Mouse (Mus musculus) activated CD4-positive, CD25-positive, alpha-beta regulatory T cell, adult 4 months (primary cell): ENCODE measurements around the gene Nxf3. TPM values are rescaled to one million over a fixed set of nuclear protein-coding genes. Genes with fewer than 3 reads are reported as not detected.

Source experiments
- polyA plus RNA-seq, 2 experiments: library from polyadenylated mRNA; unstranded; fragments of 100-300 nt; shearing (Covaris generic); gene quantifications; one replicate each; pipeline ENCODE4 v1.2.1; 2017

The Nxf3 gene
- polyA plus RNA-seq, 2 experiments from 2014 or later, result not detected

Other genes starting within 250 kb of the Nxf3 start
- 1 to 10 TPM; 2.6 to 4.4 TPM for gene Gprasp2, start 246.2 kb downstream of the Nxf3 start, polyA plus RNA-seq
- 1 to 10 TPM; 5.1 to 6.0 TPM for gene Arxes2, start 91.4 kb downstream of the Nxf3 start, polyA plus RNA-seq
- gene Arxes1, start 51.9 kb downstream of the Nxf3 start, polyA plus RNA-seq, result not detected
- gene Bex2, start 17.0 kb downstream of the Nxf3 start, polyA plus RNA-seq, result under 1 TPM in 1 of 2 experiments, not detected in 1; 0.75 TPM
- not detected for gene Bex4, start 53.7 kb upstream of the Nxf3 start, polyA plus RNA-seq
- 1 to 10 TPM in 1 of 2 experiments, under 1 TPM in 1; 0.40 to 1.5 TPM for gene Tceal8, start 87.1 kb upstream of the Nxf3 start, polyA plus RNA-seq
- gene Tceal5, start 118.6 kb upstream of the Nxf3 start, polyA plus RNA-seq, result not detected
- gene Tceal7, start 129.5 kb upstream of the Nxf3 start, polyA plus RNA-seq, result not detected
- gene Bex1, start 130.3 kb upstream of the Nxf3 start, polyA plus RNA-seq, result not detected
- gene Tceal9, start 159.8 kb upstream of the Nxf3 start, polyA plus RNA-seq, result 10 to 100 TPM; 57.9 to 72.5 TPM
- 10 to 100 TPM; 72.1 to 86.9 TPM for gene Bex3, start 185.0 kb upstream of the Nxf3 start, polyA plus RNA-seq